Mouse (Mus musculus) brain, adult 2 months (tissue): ENCODE data around the gene Olfr325.

Experiments
- DNase-seq: peaks from one replicate; pipeline ENCODE4 v3.0.0; 2011; ENCODE audit warnings: low read depth, low spot score

Gene Olfr325

DNA sequence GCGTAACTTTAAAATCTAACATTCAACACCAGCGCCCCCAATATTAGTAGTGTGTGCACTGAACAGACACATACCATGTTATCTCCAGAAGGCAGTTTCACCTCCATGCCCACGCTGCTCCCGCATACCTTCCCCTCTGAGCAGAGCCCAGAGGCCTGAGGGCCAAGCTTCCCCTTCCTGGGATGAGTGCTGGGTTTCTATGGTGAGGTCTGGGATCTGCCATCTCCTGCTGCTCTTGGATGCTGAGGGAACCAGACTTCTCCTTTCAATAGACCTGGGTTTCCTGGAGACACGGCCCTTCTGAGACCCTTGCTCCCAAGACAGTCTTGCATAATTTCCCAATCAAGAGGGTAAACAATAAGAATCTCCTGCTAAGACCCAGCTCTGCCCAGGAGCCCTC, 52.9 kb downstream of the Olfr325 start, which contains the start of gene Olfr323:
Olfr323 (minus strand) TSS at position 101 of the 400 bp plus-strand sequence.
- no peak for DNase-seq
